Mouse (Mus musculus) limb, embryonic 12.5 days (tissue): ENCODE measurements around the gene Atp1b4. TPM values are rescaled to one million over a fixed set of nuclear protein-coding genes. Genes with fewer than 3 reads are reported as not detected.
"Not testable (repeated sequence)": the region's sequence is repeated elsewhere in the genome, so short reads cannot be mapped to it uniquely, and the experiment has no call there.

Experiments used
- ATAC-seq: fragments of 200-750 bp; cut with Nextera tagmentation; 2 replicates; pipeline ENCODE4 v1.8.0; 2017; ENCODE audit warnings: low read depth, moderate TSS enrichment; ENCODE audit not compliant: insufficient number of reproducible peaks, insufficient read depth, low FRiP score, low TSS enrichment
- H3K27ac ChIP-seq: fragments of 300-500 bp; sonication (generic); 2 replicates; pipeline ENCODE4 v1.5.1; 2016; ENCODE audit warnings: mild to moderate bottlenecking, moderate library complexity
- H3K27me3 ChIP-seq: fragments of 300-500 bp; sonication (generic); 2 replicates; pipeline ENCODE4 v1.6.1; 2016; ENCODE audit warnings: mild to moderate bottlenecking, moderate library complexity
- H3K36me3 ChIP-seq: fragments of 300-500 bp; sonication (generic); 2 replicates; pipeline ENCODE4 v1.6.1; 2016; ENCODE audit warnings: mild to moderate bottlenecking, moderate library complexity
- H3K4me1 ChIP-seq: fragments of 300-500 bp; sonication (generic); replicated peaks from 2 replicates; pipeline ENCODE4 v1.6.1; 2016
- H3K4me2 ChIP-seq: fragments of 300-500 bp; sonication (generic); 2 replicates; pipeline ENCODE4 v1.6.1; 2016; ENCODE audit warnings: mild to moderate bottlenecking, moderate library complexity
- H3K4me3 ChIP-seq: fragments of 300-500 bp; sonication (generic); replicated peaks from 2 replicates; pipeline ENCODE4 v1.5.1; 2016; ENCODE audit warnings: mild to moderate bottlenecking
- H3K9ac ChIP-seq: fragments of 300-500 bp; sonication (generic); replicated peaks from 2 replicates; pipeline ENCODE4 v1.6.1; 2016; ENCODE audit warnings: mild to moderate bottlenecking, moderate library complexity
- H3K9me3 ChIP-seq: fragments of 300-500 bp; sonication (generic); 2 replicates; pipeline ENCODE4 v1.6.1; 2016; ENCODE audit warnings: mild to moderate bottlenecking, moderate library complexity
- WGBS: fragments of 180-500 bp; shearing (Covaris S2); methylation state at CpG from one replicate; pipeline ENCODE4 v1.1.7; 2016; 5-methylcytosine and 5-hydroxymethylcytosine counted together
- polyA plus RNA-seq: library from polyadenylated mRNA; unstranded; fragments of >200 nt; fragmentation: Nextera tagmentation; extraction: Ambion mirVana; gene quantifications from 2 replicates; pipeline ENCODE4 v1.2.1, GENCODE M21; 2016

Gene Atp1b4
- polyA plus RNA-seq: 0.15 and 0.27 TPM in 2 replicates

DNA sequence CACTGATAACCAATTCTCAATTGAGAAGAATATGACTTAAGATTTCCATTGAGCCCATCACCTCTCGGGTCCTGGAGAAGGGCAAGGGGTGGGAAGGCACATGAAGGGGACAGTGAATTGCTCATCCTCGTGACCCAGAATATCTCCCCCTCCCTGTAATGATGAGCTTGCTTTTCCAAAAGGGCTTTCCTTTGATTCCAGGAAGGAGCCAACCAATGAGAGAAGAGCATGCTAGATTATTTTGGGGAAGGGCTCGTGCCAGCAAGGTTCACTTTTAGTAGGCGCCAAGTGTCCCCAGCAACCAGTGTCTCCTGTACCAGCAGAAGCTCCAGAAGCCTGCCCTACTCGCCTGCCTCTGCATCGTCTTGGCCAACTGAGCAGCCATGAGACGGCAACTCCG, at the start of gene Atp1b4:
Atp1b4 (plus strand) TSS at position 301 of the 400 bp plus-strand sequence.
- no peak for ATAC-seq
- Histone ChIP-seq H3K9me3 (no peaks in the 10 kb centered on the region), H3K27me3 (no peaks in the 10 kb centered on the region), H3K4me3 (no peak within 1 kb of the TSS), H3K36me3 (no peaks in the 10 kb centered on the region), H3K27ac (no peak within 1 kb of the TSS), H3K4me1 (no peaks in the 10 kb centered on the region), H3K4me2 (no peak within 1 kb of the TSS), H3K9ac (no peak within 1 kb of the TSS)
- WGBS: 78% methylated on average over 8 of the region's 8 CpGs

DNA sequence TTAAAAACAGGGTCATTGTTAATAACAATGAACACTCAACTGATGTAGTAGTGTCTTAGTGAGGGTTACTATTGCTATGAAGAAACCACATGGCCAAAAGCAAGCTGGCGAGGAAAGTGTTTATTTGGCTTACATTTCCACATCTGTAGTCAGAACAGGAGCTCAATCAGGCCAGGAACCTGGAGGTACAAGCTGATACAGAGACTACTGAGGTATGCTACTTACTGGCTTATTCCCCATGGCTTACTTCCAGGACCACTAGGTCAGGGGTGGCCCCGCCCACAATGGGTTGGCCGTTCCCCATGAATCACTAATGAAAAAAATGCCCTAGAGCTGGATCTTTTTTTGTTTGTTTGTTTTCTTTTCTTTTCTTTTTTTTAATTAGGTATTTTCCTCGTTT, 7.4 kb upstream of the Atp1b4 start:
- Histone ChIP-seq H3K36me3 (no peaks in the 10 kb centered on the region), H3K4me1 (no peaks in the 10 kb centered on the region), H3K4me3 (no peak overlapping the region), H3K9me3 (no peaks in the 10 kb centered on the region), H3K27ac (no peak overlapping the region), H3K9ac (no peak overlapping the region), H3K27me3 (no peaks in the 10 kb centered on the region), H3K4me2 (no peak overlapping the region)
- 63% methylated on average over 4 of the region's 4 CpGs for WGBS
- ATAC-seq: no peak

DNA sequence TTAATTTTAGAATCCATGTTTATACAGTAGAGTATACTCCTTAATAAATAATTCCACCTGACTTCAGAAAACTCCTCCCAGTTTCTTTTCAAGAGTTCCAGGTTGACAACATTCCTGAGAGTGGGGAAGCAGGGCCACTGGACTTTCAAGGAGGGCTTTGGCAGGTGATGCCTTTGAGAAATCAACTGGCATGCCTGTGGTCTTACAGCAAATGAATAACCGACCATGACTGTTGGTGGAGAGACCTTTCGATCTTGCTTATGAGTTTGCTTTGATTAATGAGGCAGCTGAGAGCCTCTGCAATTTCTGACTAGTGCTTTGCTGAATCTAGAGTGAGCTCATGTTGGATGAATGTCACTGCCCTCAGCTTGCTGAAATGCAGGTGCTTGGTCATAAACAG, 4.9 kb upstream of the Atp1b4 start:
- no peak for ATAC-seq
- WGBS: 64% methylated on average over 2 of the region's 2 CpGs
- no peak overlapping the region for H3K27ac ChIP-seq
- no peaks in the 10 kb centered on the region for H3K9me3 ChIP-seq
- no peaks in the 10 kb centered on the region for H3K36me3 ChIP-seq
- no peak overlapping the region for H3K4me2 ChIP-seq
- H3K27me3 ChIP-seq: no peaks in the 10 kb centered on the region
- H3K4me3 ChIP-seq: no peak overlapping the region
- no peaks in the 10 kb centered on the region for H3K4me1 ChIP-seq
- no peak overlapping the region for H3K9ac ChIP-seq

DNA sequence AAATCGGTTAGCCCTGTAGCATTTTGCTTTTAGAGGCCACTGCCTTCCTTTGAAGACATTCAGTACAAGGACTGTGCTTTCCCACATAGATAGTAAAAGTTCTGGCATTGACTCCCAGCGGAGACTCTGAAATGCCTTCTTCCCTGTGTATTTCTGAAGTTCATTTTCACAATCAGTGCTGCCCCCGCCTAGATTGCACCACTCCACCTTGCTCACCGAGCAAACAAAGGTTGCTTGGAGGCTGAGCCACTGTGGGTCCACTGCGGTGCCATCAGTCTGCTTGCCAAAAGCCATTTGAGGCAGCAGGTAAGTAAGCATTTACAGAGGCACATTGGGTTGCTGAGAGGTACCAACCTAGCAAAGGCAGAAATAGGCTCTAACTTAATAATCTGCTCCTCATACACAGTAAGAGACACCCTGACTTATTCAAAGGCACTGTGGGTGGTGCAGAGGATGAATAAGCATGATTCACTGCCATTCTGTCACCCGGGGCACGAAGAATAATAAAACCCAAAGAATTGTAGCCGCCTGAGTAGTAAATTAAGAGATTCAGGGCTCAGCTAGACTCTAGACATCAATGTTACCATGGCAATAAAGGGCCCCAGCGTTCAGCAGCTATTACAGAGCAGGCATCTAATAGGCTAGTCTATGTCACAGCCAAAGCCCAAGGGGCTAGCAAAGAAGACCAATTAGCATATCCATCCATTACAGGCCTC, 2.9 kb upstream of the Atp1b4 start:
- 61% methylated on average over 9 of the region's 9 CpGs for WGBS
- no peaks in the 10 kb centered on the region for H3K27me3 ChIP-seq
- no peaks in the 10 kb centered on the region for H3K36me3 ChIP-seq
- H3K9ac ChIP-seq: no peak overlapping the region
- no peak overlapping the region for H3K4me2 ChIP-seq
- no peaks in the 10 kb centered on the region for H3K4me1 ChIP-seq
- H3K27ac ChIP-seq: no peak overlapping the region
- no peak for ATAC-seq
- H3K9me3 ChIP-seq: no peaks in the 10 kb centered on the region
- H3K4me3 ChIP-seq: no peak overlapping the region

DNA sequence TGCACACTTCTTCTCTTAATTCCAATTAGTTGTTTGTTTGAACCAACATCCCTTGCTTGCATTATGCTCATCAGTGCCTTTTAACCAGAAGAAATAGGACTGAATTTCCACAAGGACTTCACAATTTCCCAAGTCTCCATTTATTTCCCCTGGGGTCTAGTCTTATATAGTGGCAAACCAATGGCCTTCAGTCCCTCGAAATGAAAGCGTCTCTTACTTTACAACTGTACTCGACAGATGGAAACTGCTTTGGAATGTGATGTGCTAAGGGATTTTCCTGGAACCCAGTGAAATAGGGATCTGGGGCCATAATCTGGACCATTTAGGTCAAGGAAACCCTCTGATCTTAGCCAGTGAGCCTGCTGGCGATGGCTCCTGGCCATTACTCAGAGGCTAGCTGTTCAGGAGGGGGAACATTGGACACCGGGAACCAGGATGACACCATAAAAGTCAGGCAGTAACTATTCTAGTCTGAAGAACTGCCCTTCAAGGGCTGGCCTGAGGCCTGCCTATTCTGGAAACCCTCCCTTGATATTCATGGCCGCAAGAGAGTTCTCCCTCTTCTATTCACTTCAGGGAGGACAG, 2.3 kb upstream of the Atp1b4 start:
- ATAC-seq: no peak
- no peaks in the 10 kb centered on the region for H3K4me1 ChIP-seq
- H3K9ac ChIP-seq: no peak overlapping the region
- H3K4me3 ChIP-seq: no peak overlapping the region
- H3K27ac ChIP-seq: no peak overlapping the region
- no peaks in the 10 kb centered on the region for H3K9me3 ChIP-seq
- no peaks in the 10 kb centered on the region for H3K36me3 ChIP-seq
- no peak overlapping the region for H3K4me2 ChIP-seq
- no peaks in the 10 kb centered on the region for H3K27me3 ChIP-seq
- 52% methylated on average over 6 of the region's 6 CpGs for WGBS

DNA sequence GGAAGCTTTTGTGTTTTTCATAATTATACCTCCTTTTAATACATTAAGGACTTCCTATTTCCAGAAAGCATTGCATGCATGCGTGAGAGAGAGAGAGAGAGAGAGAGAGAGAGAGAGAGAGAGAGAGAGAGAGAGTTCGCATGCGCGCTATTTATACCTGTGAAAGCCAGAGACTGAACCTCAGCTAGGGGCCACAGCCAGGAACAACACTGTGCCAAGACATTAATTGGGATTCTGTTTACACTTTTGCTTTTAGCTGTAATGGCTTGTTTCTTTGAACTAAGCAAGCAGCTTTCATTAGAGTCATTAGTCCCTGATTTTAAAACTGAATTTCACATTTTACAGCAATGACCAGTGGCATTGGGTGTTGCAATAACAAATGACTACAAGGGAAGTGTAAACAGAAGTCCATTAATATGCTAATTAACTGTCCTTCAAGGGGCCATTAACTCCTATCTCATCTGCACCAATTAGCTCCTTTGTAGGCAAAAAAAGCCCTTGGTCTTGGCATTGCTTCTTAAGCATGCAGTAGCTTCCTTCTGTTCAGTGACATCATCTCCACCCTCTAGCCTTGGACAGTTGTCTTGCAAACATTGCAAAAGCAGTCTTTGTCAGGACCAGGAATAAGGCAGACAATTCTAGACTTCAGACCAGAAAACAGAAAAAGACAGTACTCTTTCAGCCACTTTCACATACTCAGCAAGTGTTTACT, 14.9 kb downstream of the Atp1b4 start:
- Histone ChIP-seq H3K36me3 (no peaks in the 10 kb centered on the region), H3K4me2 (no peak overlapping the region), H3K4me1 (no peaks in the 10 kb centered on the region), H3K4me3 (no peak overlapping the region), H3K27me3 (no peaks in the 10 kb centered on the region), H3K27ac (no peak overlapping the region), H3K9ac (no peak overlapping the region), H3K9me3 (no peaks in the 10 kb centered on the region)
- WGBS: 58% methylated on average over 4 of the region's 4 CpGs
- ATAC-seq: no peak

DNA sequence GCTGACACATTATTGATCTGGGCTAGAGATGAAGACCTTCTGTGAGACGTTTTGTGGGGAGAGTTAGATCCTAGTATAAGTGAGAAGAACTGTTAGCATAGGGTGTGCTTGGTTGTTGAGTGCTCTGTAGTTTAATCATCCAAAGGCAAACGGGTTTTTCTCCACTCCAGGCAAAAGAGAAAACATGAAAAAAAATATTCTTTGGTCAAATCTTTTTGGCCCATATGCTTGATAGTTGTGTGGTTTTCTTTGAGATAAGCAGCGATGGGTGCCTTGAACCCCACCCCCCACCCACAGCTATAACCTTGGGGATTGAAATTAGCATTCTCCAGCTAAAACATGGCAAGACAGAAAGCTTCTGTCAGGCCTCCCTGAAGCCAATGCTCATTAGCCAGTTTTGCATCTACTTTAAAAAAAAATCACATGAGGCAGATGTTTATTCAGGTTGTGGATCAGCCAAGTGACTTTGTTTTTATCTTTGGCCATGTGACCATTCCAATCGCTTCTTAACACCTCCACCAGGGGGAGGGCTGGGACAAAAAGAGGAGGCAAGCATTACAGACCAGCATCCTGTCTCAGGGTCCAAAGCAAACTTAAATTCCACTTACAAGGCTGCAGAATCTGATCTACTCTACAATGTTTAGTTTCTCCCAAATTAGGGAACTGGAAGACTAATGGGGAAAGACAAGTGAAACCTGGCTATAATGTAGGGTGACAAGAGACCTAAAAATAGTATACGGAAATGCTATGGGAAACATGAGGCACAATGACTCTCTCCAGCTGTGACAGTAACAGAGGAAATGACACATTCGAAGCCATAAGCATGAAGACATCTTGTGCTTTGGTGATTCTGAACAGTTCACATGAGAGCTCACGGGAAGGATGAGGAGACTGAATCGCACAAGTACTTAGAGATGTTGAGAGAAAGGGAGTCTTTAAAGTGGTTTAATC, 18.6 kb downstream of the Atp1b4 start:
- H3K9me3 ChIP-seq: no peaks in the 10 kb centered on the region
- H3K27me3 ChIP-seq: no peaks in the 10 kb centered on the region
- no peak overlapping the region for H3K4me3 ChIP-seq
- WGBS: 61% methylated on average over 8 of the region's 8 CpGs
- H3K9ac ChIP-seq: no peak overlapping the region
- no peaks in the 10 kb centered on the region for H3K36me3 ChIP-seq
- no peak overlapping the region for H3K27ac ChIP-seq
- no peak overlapping the region for H3K4me2 ChIP-seq
- H3K4me1 ChIP-seq: no peaks in the 10 kb centered on the region
- ATAC-seq: no peak

DNA sequence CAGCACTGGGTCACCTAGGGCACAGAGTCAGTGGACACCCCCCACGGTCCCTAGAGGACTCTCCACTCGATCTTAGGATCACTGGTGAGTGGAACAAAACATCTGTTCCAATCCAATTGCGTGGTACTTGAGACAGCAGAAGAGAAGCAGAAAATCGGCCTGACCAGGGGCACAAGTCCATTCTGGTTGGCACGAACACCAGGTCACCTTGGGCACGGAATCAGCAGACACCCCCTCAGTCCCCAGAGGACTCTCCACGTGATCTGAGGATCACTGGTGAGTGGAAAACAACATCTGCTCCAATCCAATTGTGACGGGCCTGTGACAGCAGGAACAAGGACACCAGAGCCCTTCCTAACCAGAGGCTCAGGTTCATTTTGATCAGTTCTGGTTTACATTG, 46.0 kb downstream of the Atp1b4 start:
- WGBS: 74% methylated on average over 8 of the region's 8 CpGs

DNA sequence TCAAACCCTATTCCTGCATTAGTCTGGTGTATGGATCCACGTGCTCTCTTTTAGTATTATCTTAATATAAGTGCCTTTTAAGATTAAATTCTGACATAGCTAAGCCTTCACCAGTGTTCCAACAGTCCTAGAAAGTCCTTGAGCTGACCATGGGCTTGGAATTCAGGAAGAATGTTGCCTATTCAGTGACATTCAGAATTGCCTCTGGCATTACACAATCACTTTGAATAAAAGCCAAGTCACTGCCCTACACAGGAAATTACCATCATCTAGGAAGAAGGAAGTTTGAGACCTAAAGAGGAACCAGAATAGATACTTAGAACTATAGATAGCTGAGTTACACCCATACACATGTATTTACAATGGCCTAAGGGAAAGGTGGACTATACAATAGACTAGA, 48.6 kb downstream of the Atp1b4 start:
- H3K9me3 ChIP-seq, H3K27ac ChIP-seq, H3K9ac ChIP-seq, H3K4me3 ChIP-seq, H3K27me3 ChIP-seq, H3K4me2 ChIP-seq, ATAC-seq, H3K4me1 ChIP-seq, H3K36me3 ChIP-seq: not testable (repeated sequence)
- WGBS: 61% methylated on average over 1 of the region's 1 CpGs

More for the DNA sequence above, 46.0 kb downstream of the Atp1b4 start:
- Histone ChIP-seq H3K4me2 (no peak overlapping the region), H3K27ac (no peak overlapping the region), H3K9ac (no peak overlapping the region), H3K36me3 (no peaks in the 10 kb centered on the region), H3K27me3 (no peaks in the 10 kb centered on the region), H3K4me3 (no peak overlapping the region), H3K9me3 (no peaks in the 10 kb centered on the region), H3K4me1 (no peaks in the 10 kb centered on the region)
- ATAC-seq: no peak

DNA sequence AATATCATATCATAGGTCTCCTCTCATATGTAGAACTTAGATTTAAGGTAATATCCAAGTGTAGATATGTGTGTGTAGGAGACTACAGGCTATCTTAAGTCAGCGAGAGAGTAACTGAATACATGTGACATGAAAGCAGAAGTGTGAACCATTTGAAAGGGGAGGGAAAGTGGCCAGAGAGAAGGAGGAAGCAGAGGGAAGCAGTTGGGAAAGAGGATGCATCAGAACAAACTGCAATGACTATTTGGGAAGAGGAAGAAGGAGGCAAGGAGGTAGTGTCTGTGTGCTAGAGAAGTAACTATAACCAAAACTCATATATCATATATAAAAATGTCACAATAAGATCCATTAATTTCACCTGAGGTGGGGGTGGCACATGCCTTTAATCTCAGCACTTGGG, 57.2 kb downstream of the Atp1b4 start:
- ATAC-seq, H3K9me3 ChIP-seq: not testable (repeated sequence)

More for the DNA sequence above, 57.2 kb downstream of the Atp1b4 start:
- H3K27ac ChIP-seq, H3K4me1 ChIP-seq, H3K9ac ChIP-seq, H3K27me3 ChIP-seq, H3K36me3 ChIP-seq, H3K4me2 ChIP-seq, H3K4me3 ChIP-seq: not testable (repeated sequence)
- 75% methylated on average over 1 of the region's 1 CpGs for WGBS
